Mouse (Mus musculus) heart, adult 8-10 months (tissue): ENCODE data around the gene Col4a4. TPM values are rescaled to one million over a fixed set of nuclear protein-coding genes. Genes with fewer than 3 reads are reported as not detected.
A peak's percentile ranks its signal among the peaks of the same experiment; 100 is the strongest.

ENCODE experiments used
- DNase-seq: peaks from one replicate; pipeline ENCODE4 v3.0.0; 2022; ENCODE audit warnings: low spot score
- total RNA-seq, 4 experiments: library from RNA; stranded (reverse); gene quantifications; 2 replicates each; pipeline ENCODE4 v1.2.4; 2022

Col4a4 gene
- total RNA-seq, 4 experiments from 2014 or later = 2.5 to 4.7 (median 4.3) TPM

DNA sequence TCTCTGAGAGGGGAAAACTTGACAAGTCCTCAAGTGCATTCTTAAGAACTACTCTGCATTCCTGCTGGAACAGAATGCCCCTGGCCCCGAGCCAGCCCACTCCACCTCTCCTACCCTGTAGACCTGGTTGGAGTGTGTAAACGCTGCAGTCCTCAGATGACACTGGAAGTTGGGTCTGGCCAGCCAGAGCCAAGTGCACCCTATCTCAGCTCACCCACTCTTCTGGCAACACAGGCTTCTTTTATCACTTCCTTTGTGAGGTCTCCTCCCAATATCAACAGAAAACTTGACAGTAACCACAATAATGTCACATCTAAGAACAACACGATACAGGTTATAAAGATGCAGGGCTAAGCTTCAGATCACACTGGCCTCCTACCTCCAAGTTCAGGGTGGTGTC, 8.7 kb downstream of the Col4a4 start:
- no peak for DNase-seq

DNA sequence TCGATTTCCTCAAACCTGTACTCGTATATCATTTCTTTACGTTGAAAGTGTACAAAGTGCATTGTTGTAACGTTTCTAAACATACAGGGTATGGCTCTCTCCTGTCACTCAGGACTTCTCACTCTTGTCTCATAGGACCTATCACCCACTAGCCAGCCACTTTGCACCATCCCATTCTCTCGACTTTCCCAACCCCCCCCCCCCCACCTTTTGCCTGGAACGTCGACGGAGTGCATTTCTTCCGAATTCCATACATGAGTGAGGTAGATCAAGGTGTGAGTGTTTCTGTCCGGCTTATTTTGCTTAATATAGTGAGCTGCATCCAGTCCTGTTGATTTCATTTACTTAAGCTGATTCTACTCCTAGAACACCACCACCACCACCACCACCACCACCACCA, 9.3 kb downstream of the Col4a4 start:
- DNase-seq = no peak

DNA sequence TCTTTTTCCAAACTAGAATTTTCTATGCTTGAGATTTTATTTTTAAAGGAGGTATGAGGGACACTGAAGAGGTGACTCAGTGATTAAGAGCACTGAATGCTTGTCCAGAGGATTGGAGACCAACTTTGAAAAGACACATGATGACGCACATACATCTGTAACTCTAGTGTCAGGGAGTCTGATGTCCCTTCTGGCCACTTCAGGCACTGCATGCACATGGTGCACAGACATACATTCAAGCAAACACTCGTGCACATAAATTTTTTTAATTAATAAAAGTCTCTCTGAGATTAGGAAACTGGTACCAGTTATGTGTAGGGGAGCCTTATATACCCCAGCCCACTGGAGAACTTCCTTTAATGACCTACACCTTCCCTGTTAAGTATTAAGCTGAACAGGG, 10.5 kb downstream of the Col4a4 start:
- no peak for DNase-seq

DNA sequence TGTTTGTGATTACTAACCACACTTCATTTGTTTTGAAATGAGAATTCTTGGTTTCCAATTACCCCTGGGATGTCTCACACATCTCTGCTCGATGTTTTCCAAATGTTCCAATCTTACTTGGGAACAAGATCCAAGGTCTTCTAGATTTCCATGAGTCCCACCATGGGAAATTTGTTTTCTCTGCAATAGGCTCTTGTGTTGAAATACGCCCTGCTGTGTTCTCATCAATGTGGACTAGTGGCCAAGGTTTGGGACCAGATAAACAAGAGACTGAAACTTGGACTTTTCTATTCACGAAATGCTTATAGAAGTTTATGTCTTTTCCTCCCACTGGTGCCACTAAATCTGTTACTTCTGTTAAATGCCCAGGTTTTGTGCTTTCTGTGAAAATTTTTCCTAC, 11.0 kb downstream of the Col4a4 start:
- DNase-seq = no peak

DNA sequence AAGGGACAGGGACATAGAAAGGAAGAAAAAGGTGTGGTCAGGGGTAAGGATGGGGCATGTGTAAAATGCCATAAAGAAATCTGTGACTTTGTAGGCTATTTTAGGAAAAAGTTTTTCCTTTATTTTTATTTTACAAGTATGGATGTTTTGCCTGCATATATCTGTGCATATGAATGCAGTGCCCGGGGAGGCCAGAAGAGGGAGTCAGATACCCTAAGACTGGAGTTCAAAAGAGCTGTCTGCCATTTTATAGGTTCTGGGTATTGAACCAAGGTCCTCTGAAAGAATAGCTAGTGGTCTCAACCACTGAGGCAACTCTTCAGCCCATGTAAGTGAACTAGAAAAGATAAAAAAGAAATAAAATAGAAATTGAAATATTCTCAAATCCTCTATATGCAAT, 14.9 kb downstream of the Col4a4 start:
- DNase-seq = no peak

DNA sequence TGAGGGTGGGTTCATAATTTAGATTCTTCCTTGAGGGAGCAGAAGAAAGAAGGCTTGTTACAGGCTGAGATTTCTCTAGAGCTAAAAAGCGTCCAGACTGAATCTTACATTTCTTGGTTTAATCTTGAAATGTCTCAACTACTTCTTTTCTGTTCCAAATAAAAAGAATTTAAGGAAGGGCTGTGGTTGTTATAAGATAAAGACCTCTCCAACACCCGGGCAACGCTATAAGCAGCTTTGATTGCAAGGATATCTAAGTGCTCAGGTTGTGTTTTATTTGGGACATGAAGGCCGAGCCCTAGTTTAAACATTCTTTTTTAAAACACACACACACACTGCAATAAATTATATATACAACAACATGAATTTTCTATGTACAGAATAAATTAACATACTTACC, 17.2 kb downstream of the Col4a4 start:
- DNase-seq = no peak

DNA sequence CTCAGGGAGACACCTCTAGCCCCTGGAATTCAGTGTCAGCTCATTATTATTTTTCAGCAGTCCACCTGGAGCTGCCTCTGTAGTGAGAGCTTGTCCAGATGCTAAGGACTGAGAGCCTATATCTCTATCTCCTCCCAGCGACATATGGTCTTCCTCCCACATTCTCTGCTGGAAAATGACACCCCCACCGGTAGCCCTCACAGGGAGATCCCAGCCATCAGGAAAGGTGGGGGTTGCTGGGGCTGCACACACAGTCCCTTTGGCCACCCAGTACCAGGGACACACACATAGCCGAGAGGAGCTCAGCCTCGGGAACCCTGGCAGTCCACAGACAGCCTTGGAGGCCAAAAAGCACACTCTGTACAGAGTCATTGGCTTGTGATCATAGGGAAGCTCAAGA, 26.4 kb downstream of the Col4a4 start:
- DNase-seq = no peak

DNA sequence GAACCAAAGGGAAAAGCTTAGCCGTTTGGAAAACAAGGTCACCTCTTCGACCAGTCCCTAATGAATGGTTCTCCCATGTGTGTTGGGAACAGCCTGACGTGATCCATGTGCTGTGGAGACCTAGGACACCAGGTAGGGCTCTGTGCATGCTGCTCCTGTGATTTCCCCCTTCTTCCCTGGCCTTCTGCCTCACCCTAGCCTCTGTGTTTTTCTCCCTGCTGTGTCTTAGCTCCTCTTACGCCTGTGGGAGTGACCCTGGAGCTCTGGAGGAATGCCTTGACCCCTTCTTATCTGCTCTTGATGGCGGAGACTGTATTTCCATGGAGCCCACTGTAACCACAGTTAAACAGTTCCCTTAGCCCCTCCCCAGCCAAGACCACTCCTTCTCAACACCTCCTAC, 31.8 kb downstream of the Col4a4 start:
- DNase-seq = no peak

DNA sequence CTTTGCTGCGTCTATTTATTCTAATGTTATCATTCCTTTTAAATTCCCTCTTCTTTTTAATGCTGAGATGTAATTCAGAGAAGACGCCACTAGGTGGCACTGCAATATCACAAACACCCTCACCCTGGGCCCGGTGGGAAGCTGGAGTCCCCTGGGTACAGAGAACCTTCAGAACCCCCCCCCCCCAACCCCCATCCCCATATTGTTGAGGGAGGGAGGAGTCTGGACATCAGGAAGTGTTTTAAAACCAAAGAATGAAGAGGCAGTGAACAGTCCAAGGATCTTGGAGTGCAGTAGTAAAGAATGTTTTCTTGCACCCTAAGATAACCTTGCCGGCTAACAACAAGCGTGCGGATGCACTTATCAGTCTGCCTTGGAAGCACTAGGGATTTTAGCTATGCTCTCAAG, 32.2 kb downstream of the Col4a4 start:
- no peak for DNase-seq

DNA sequence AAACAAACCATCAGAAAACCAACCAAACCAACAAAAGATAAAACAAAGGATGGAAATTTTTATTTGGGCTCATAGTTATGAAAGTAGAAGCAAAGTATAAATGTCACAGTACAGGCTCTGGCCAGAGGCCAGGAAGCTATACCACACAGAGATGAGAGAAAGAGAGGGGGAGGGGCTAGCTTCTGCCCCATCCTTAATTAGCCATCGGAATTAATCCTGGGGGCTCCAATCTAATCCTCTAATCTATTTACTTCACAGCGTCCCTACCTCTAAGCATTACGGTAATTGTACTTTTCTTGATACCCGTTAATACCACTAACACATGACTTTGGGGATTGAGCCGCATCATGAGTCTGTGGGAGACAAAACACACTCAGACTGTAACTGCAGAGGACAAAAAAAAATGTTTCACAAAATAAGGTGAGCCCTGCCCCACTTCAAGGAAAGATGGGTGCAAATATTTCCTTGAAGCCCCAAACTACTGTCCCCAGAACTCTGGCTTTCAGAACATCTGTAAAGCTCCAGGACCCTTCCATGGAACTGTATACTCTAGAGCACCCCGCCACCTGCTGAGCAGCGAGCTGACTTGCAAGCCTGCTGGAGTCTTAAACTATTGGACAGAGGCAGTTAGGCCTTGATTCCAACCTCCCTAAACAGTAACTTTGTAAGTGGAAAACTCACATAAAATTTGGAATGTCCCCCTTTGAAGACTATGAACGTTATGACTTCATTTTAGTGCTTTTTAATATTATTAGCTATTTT, 41.3 kb downstream of the Col4a4 start:
- no peak for DNase-seq

DNA sequence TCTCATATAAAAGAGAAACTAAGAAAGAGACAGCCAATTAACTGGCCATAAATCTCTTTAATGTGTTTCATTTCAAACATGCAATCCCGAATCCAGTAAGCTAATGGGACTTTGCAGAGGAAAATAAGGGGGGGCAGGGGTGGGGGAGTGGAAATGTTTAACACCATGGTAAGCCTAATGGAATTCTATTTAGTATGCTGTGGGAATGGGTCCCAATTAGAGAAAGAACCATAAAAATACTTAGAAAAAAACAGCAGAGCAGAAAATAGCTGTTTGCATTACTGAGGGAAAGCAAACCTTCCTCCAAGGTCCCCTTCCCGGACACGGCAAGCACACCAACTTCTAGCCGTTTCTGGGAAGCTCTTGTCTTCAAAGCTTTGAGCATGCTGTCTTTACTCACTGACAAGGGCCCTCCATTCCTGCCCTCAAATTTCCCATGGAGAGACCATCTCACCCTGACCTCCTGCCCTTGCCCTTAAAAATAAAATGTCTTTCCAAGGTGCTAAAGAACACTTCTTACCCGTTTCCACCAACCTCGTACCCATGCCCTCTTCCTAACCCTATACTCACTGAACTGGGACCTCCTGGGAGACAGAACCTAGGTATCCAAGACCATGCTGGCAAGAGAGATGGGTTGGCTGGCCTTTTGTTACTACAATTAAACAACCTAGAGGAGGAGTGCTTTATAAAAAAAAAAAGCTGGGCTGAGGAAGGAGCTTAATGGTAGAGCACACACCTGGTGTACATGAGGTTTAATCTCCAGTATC, 42.0 kb downstream of the Col4a4 start:
- DNase-seq = no peak

DNA sequence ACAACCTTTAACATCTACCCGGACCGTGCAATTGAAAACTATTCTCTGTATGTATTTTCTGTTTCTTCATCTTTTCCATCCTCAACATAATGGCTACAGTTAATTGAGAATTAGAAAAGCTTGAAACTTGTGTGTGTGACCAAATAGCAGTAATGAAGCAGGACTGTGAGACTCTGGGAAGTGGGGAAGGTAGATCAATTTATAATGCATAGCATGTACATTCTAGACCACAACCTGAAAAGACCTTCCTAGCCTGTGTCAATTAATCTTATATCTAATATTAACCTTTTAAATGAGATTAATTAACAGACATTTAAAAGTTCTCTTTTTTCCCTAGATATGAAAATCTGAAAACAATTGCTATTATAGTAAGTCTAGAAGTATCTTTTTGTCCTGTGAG, 42.7 kb downstream of the Col4a4 start:
- no peak for DNase-seq

DNA sequence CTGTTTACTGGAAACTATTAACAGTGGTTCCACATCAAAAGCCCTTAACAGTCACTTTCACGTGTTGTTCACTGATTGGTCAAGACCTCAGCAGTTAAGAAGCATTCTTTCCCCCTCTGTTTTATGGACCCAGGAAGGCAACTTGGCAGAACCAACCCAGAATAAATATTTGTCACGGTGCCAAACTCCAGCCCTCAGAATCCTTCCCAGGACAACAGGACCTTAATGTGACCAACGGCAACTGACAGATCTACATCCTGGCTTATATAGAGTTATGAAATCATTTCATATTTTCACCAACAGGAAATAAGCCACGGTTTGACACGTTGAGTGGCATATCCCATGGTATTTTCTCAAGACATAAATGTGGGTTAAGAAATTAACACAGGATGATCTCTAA, 46.6 kb downstream of the Col4a4 start:
- no peak for DNase-seq

DNA sequence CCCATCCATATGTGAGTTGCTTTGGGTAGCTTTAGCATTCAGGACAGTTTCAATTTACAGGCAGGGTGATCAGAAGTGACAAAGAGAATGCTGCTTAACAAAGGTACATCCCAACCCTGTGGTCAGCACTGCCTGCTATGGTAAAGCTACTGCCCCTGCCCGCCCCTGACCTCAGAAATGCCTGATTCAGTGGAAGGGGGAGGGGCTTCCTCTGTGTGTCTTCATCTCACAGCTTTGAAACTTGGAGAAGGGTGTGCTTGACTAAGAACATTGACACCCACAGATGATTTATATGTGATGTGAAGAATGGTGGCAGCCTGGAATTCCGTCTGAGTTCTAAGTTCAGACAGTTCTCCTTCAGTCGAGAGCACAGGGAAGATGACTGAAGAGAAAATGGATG, 48.8 kb downstream of the Col4a4 start:
- no peak for DNase-seq

DNA sequence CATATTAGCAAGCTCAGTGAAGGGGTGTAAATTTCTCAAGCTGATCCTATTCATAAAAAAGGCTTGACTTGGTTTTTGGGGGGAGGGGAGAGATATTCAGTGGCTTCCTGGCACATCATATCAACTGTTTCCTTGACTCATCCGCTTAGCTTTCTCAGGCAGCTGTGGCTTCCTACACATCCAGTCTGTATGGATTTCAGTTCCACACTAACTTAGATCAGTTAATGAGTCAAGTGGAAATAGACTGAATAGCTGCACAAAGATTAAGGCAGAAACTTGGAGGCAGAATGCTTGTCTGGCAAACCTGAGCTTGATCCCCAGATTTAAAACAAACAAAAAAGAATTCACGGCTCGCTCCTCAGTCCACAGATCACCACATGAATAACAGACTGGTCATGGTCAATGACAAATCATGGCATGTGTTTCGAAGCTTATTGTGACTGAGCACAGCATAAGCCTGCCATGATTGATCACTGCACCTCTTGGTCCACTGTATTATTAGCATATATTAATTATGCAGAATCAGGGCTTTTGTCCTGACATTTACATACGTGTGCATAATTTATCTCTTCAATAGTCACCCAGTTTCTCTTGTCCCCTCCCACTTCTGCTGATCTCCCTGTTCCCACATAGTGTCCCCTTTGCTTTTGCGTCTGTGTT, 50.0 kb downstream of the Col4a4 start:
- no peak for DNase-seq

DNA sequence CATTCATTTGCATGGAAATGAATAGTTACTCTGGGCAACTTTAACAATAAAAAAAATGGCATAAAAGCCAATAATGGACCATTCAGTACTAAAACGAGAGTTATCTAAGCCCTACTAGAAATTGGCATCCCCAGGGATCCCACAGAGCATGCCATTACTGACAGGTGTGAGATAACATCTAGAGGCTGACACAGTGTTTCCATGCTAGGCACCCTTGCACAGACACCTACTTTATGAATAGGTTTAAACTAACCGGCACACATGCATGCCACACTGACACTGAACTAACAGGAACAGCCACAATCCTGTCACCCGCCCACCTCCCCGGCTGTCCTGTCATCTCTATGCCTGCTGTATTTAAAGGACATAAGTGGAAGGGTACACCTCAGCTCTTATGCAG, 58.7 kb downstream of the Col4a4 start:
- no peak for DNase-seq

DNA sequence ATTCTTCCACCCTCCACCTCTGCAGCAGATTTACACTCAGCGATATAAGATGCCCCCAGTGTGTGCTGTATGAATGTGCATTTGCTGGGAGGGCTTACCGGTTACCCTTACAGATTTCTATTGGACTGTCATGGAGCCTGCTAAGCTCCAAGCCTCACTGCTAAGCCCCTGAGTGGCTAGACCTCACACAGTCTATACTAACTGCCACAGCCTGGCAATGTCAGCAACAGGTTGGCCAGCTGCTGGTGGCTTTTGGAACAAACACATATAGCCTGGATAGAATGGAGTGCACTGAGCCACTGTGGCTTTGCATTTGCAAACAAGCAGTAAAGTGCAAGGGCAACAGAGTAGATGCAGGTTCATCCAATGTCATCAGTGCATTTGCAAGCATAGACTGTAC, 94.7 kb downstream of the Col4a4 start:
- DNase-seq = no peak

DNA sequence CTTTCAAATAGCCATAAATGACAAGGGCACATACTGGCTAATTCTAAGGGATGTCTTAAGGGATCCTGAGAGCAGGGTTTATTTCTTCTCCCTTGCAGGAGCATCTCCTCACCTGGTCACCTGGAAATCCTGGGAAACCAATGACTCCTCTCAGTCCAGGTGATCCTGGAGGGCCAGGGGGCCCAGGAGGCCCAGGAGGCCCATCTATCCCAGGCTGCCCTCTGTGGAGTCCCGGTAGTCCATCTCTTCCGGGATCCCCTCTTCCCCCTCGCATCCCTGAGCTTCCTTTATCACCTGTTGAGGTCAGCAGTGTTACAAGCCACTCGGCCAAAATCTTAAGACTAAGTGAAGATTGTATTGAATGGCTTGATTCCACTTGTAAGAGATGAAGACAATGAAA, 100.3 kb downstream of the Col4a4 start:
- DNase-seq = no peak

DNA sequence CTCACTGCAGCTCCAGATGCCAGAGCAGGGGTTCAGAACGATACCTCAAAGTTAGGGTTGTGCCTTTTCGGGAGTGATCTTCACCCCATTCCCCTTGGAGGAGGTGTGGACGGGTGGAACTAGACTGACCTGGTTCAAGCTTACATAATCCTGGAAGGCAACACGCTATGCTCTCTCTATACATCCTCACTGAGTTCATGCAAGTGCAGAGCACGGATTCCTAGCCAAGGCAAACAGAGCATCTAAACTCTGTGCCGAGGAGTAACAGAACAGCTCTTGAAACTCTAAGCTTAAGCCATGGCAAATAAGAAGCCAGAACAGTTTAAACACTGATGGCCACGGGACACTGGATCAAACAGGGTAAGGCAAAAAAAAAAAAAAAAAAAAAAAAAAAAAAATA, 104.3 kb downstream of the Col4a4 start:
- DNase-seq = no peak

DNA sequence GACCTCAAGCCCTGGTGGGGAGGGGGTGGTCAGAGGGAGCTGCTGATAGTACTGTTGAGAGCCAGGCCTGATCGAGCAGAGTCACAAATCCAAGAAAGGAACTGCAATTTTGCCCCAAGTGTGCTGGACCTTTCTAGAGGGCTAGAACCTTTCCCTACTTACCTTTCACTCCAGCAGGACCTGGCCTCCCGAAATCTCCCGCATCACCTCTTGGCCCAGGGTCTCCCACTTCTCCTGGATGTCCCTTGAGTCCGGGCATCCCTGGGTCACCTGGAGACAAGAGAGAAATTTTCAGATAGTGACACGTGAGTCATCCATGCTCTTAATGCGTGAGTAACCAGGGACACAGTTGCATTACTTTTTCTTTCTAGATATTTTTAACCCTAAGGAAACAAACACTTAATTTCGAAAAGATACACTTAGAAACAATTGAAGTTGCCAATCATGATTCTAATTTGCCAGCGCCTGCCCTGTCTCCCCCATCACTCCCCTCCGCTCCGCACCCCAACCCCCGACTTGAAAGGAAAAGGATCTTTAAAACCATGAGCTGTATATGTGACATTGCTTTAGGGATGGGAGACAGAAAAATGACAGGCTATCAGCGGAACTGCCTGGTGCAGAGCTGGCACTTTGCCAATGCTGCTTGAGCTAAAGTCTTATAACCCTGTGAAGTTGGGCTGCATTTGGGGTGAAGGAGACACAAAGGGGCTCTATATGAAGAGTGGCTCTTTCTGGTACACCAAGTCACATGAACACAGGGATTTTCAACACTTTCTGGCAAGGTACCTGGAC, 106.8 kb downstream of the Col4a4 start:
- DNase-seq = no peak

DNA sequence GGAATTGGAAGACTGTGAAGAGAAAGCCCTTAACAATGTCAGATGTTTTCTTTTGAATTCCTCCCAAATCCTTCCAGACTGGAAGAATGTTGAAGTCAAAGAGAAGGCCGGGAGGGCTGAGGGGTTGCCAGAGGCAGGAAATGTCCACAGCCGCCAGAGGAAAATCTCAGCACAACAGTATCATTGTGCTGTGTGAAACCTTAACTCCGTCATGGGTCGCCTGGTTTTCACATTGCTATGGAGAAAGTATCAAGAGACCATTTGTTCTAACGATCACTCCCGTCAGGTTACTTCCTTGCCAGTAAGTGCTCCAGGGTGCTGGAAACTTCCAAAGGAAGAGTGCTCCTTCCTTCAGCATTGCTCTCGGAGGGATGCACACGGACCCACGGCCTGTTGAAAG, 109.9 kb downstream of the Col4a4 start:
- peak; percentile 29 for DNase-seq

DNA sequence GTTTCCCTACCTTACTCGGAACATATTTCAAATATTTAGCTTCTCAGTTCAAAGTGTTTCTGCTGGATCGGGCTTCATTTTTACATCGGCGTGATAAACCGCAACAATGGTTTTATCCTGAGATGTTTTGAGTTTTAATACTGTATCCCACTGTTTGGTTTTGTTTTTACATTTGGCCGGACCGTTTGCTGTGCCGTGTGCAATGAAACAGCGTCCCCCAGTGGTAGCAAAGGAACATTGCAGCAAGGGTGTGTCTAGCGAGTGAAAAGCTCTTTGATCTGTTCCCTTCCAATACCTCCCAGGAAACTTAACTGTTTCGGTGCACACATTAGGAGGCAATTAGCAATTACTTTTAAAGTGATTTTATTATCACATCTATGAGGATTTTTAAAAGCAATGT, 110.4 kb downstream of the Col4a4 start:
- DNase-seq = peak; percentile 35
